Mouse (Mus musculus) E14TG2a.4 (cell line): ENCODE data around the gene Nrxn3.

ENCODE experiments used
- CTCF ChIP-seq: conservative IDR thresholded peaks from 2 replicates; pipeline ENCODE4 v1.5.1; 2014; ENCODE audit warnings: low read length
- POU5F1 ChIP-seq: IDR thresholded peaks from 2 replicates; pipeline ENCODE4 v1.6.1; 2014; ENCODE audit warnings: low read length, borderline replicate concordance

DNA sequence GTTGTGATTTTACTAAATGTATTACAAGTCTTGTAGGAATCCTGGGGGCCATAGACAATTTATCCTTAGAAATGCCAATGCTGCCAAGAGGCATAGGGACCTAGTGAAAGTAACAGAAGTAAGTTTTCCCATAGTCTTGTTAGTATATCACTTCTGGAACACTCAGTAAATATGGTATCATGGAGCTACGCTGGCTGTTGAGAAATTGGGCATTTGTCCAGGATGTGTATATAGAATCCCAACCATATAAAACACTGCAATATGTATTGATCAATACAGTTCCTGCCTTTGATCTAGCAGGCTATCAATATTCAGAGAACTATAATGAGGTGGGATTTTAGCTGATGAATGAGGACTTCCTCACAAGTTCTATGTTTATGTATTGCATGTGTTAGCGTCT lies 1107.3 kb downstream of the Nrxn3 start:
- TF ChIP-seq CTCF, result no peak
- no peak for TF ChIP-seq POU5F1
